Mouse (Mus musculus): Measurements from ENCODE around the gene Fzd7.
"Not testable (repeated sequence)": the region's sequence is repeated elsewhere in the genome, so short reads cannot be mapped to it uniquely, and the experiment has no call there.

The Fzd7 gene

DNA sequence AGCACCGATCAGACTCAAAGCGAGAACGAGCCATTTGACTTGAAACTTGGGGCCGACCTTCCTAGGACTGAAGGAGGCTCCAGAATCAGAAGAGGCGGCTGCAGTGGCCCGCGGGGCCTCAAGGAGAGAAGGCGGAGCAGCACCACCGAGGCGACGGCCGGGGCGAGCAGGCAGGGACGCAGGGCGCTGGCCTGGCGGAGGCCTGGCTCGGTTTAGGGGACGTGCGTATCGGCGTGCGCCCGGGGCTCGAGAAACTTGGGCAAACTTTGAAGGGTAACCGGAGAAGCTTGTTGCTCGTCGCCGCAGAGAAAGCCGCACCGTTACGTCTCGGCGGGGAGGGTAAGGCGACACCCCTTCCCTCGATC lies at the start of gene Fzd7:
TSS of gene Fzd7 (plus strand) at position 94 of the 365 bp plus-strand sequence.
- DNase-seq (ENCODE audit: low read depth, low spot score): no peak

DNA sequence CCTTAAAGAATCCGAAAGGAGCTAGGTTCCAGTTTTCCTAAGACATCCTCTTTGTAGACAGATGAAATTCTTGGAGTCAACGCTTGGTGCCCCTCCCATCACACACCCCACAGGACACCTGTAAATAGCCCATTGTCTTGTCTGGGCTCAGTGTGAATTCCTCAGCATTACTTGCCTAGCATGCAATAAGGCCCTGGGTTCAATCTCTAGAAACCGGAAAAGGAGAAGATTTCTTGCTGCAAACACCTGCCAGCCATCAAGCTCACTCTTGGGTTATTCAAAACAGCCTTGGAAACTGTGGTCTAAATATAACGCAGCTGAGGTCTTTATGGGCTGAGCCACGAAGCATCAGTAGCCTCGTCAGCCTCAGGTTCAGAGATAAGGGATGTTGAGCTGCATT lies 48.9 kb upstream of the Fzd7 start:
- peak; percentile 23 for DNase-seq (ENCODE audit: low read depth, low spot score)

DNA sequence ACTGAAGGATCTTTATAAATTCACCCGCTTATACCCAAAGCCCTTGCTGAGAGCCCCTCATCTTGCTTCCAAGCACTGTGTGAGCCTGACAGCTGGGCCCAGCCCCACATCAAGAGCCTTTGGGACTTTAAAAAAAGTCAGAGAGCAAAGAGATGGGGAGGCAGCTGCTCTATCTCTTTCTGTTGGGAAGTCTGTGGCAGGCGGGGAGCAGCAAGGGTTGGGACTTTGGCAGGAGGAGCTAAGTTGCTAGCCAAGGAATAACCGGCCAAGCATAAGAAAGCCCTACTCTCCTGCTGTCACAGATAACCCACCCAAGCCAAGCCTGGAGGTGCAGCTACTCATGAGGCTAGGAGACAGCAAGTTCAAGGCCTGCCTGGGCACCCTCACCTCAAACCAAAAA lies 48.2 kb upstream of the Fzd7 start:
- DNase-seq (ENCODE audit: low read depth, low spot score): no peak

DNA sequence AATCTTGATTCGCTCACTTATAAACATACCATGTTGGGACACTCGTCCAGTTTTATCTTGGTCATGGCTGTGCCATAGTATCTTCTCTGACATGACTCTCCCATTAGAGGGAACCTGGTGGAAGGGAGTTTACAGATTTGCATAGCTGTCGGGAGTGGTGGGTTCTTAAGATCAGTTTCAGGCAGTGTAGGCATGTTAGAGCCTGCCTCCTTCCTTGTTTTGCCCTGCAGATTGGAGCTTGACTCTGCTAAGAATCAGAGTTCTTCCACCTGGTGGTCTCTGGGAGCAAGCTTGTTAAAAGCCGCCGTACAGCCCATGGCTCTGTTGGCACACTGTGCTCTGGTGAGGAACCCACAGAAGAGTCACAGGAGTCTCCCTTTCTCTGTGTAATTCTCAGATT lies 47.0 kb upstream of the Fzd7 start:
- no peak for DNase-seq (ENCODE audit: low read depth, low spot score)

DNA sequence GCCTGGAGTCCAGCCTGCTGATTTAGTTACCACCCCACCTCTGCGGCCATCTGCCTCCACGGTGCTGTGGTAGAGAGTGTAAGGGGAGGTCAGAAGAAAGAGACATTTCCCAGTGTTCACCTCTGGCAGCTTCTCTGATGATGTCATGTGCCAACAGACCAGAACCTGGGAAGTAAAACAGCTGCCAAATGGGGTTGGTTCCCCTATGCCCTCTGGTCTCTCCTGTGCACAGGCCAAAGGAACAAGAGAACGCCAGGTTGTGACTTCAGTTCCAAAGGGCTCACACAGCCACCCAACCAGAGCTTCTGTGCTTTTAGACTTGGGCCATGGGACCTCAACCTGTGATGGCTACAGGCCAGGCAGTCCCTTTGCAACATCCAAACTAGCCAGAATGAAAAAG lies 45.9 kb upstream of the Fzd7 start:
- no peak for DNase-seq (ENCODE audit: low read depth, low spot score)

DNA sequence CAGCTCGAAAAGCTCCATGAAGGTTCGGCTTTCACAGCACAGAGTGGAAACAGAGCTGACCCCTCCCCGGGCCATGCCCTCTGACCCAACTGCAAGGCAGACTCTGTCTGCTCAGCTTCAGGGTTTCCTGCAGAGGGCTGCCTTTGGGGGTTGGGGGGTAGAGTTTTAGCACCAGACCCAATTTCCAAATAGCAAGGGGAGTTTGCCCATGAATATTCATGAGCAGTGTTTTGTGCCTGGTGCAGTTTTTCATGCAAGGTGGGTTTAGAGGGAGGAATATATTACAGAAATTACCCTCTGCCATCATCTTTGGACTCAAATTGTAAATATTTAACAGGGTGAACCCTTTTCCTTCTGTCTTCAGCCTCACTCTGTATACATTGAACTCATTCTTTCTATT lies 44.3 kb upstream of the Fzd7 start:
- no peak for DNase-seq (ENCODE audit: low read depth, low spot score)

DNA sequence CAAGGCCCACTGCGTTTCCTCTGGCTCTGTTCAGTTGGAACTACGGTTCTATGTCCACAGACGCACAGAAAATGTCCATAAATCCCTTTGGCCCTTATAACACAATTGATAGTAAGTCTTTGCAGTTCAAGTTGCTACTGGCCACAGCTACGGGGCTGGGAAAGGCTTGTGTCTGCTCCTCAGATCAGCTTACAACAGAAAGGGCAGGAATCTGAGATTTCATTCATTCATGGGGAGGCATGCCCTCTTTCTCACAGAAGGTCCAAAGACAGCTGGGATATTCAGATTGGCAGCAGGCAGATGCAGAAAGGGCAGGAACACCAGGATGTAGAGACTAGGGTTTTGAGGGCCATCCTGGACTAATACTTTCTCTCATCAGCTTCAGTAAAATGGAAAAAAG lies 43.9 kb upstream of the Fzd7 start:
- DNase-seq (ENCODE audit: low read depth, low spot score): no peak

DNA sequence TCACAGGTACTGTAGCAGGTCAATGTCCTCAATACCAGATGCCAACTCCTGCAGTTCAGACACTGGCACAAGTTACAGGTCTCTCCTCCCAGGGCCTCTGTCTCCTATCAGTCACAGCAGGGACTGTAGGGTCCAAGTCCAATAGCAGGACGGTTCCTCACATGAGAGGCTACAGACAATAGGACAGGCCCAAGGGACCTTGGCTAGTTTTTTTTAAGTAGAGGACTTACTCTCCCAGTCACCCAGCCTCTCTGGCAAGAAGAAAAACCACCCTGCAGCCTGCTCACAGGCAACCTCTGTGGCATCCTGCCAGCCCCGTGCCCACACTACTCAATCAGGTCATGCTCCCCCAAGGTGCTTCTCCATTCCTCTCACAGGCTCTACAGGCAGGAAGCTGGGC lies 43.0 kb upstream of the Fzd7 start:
- DNase-seq (ENCODE audit: low read depth, low spot score): no peak

DNA sequence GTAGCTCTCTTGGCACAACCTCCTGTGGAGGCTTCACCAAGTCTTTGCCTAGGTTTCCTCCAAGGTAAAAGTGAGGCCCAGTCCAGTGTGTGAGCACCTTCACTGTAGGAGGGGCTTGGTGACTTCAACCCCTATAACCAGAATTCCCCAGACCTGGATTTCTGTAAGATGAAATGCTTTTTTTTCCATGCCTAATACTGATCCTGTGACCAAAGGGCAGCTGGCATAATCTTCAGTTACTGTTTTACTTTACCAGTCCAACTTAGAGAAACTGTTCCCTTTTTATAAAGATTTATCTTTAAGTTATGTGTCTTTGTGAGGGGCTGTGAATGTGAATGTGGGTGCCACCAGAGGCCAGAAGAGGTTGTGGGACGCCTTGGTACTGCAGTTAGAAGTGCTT lies 42.3 kb upstream of the Fzd7 start:
- no peak for DNase-seq (ENCODE audit: low read depth, low spot score)

DNA sequence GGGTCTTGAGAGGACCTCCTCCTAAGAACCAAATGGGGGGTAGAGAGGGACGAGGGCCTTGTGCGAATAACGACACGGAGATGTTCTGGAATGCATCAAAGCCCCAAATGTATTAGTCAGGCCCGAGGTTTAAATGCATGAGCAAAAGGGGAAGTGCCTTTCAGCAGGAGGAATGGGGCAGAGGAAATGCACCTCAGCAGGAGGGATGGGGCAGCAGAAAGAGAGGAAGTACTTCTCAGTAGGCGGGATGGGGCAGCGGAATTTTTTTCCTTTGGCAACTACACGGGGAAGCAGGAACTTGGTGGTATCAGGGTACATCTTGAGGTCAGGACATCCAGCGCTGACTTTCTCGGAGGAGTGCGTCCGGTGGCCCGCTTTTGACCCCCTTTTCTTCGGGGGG lies 39.5 kb upstream of the Fzd7 start:
- not testable (repeated sequence) for DNase-seq (ENCODE audit: low read depth, low spot score)

DNA sequence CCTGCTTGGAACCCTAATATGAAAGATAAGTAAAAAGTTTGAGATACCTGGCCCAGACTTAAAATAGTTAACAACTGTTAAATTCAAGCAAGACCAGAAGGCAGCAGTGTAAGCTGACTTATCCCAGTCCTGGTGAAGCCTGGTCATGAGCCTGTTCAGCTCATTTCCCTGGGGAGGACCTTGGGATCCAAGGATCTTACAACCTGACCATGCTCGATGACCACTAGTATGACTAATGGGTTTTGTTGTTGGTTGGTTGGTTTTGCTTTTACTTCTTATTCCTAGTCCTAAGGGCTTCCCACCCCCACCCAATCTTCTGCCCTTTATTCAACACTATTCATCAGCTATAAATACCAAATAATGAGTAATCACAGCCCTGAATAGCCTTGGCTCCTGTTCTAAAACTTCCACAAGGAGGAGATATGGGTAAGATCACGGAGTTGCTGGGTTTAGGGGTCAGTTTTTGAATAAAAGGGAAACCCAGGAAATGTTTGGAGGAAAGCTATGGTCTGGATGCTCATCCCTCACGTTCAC lies 38.0 kb upstream of the Fzd7 start:
- no peak for DNase-seq (ENCODE audit: low read depth, low spot score)

DNA sequence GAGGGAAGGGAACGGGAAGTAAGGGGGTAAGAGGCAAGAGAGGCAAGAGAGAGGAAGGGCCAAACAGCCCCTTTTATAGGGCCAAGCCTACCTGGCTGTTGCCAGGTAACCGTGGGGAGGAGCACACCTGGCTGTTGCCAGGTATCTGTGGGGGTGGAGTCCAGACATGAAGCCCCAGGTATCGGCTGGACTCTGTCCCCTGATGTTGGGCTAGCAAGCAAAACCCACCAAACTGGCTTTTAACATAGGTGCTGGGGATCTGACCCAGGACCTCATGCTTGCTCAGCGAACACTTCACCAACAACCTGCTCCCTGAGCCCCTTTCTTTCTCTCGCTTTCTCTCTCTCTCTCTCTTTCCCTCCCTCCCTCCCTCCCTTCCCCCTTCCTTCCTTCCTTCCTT lies 37.0 kb upstream of the Fzd7 start:
- DNase-seq (ENCODE audit: low read depth, low spot score): no peak

DNA sequence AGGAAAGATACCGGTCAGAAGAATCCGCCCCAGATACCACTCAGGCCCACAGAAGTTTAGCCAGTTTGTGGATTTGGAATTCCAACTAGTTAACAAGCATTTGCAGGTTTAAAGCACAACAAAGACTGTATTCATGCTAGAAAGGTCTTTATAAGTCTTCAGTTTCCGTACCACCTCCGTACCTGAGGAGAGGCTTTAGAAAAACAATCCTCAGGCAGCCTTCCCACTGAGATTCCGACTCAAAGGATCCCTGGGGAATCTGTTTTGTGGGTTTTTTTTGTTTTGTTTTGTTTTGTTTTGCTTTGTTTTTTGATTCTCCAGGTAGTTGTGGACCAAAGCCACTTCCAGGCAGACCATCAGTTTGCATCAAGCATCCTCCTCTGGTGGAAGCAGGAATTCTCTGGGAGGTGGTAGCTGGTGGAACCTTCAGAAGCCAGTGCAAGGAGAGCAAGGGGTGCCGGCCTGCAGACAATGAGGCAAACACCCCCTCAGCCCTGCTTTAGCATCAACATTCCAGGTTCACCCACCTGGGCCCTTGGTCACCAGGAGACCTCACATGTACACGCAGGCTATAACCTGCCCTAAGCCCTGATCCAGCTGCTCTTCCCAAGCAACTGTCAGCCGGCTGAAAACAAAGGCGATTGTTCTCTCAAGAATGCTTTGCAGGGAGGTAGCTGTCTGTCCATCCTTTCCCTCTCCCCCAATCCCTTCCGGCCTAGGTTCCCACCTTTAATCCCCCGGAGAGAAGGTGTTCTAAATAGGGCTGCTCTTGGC lies 33.5 kb upstream of the Fzd7 start:
- no peak for DNase-seq (ENCODE audit: low read depth, low spot score)

DNA sequence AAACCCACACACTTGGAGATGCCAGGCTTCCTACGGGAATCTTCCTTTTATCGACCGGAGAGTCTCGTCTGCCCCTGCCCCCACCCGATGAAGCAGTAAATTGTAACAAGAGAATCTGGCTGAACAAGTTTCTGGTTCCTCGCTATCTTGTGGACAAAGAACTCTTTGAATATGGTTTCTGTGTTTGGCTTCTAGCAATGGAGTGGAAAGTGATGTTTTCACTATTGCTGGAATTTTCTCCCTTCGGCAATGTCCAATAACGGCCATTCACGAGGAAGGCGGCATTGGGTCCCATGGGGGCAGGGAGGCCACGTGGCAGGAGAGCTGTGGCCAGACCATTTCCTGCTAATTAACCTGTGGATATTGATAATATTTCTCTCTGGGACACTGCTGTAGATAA lies 32.8 kb upstream of the Fzd7 start:
- no peak for DNase-seq (ENCODE audit: low read depth, low spot score)

DNA sequence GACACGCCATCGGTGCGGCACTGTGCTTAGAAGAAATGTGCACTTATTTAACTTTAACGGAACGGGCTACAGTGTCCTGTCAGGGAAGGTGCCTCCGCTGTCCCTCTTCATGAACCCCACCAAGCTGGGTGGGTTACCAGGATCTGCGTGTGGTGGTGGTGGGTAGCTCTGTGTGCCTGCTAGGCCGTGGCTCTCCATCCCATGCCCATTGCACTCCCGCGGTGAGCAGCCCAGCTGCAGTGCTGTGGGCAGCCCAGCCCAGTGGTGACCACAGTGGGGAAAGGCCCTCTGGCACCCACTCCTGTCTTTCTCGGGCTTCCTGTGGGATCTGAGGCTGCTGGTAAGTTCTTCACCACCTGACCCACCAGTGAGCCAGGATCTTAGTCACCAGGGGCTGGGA lies 31.3 kb upstream of the Fzd7 start:
- no peak for DNase-seq (ENCODE audit: low read depth, low spot score)

DNA sequence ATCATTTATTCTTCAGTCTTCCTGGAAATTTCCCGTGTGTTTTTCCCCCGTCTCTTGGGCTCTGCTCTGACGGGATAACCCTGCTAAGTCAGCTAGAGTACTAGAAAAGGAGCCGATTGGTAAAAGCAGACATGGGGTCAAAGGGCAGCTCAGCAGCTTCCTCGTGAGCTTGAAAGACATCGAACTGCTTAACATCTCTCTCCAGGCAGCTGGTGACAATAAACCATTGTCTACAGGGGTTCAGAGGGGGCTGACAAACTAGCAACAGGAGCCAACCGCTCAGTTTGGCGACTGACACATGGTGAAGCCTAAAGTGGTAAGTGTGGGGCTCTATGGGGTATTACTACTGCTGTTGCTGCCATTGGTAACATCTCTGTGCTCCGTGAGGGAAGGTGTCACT lies 30.6 kb upstream of the Fzd7 start:
- DNase-seq (ENCODE audit: low read depth, low spot score): no peak

DNA sequence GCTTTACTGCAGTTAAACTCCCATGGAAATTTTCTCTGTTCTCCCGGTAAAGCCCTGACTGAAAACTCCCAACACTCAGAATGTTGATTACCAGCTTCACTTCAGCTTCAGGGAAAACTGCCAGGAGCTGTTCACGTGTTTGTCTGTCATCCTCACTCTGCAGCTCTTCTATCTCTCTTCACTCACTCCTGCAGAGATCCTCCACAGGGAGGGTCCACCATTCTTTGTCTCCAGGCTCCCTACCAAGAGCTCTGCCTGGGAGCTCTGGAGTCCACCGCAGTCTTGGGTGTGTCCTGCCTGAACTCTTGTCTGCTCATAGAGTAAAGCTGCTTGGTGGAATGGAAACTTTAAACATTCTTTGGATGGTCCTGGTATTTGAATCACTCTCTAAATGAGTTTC lies 25.4 kb upstream of the Fzd7 start:
- no peak for DNase-seq (ENCODE audit: low read depth, low spot score)

DNA sequence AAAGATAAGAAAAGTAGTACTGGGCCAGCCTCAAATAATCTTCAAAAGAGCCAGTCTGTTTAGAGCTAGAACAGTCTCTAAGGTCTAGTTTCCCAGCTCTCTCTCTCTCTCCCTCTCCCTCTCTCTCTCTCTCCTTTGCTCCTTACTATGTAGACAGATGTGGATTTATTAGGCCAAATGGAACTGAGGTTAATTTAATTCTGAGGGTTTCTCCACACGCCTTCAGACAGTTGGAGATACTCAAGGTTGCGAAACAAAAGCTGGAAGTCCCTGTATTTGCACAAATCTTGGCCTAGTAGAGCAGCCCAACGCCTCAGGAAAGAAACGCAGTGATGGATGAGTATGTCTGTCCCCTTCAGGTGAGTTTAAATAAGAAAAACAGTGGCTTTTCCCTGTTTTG lies 24.4 kb upstream of the Fzd7 start:
- DNase-seq (ENCODE audit: low read depth, low spot score): no peak

DNA sequence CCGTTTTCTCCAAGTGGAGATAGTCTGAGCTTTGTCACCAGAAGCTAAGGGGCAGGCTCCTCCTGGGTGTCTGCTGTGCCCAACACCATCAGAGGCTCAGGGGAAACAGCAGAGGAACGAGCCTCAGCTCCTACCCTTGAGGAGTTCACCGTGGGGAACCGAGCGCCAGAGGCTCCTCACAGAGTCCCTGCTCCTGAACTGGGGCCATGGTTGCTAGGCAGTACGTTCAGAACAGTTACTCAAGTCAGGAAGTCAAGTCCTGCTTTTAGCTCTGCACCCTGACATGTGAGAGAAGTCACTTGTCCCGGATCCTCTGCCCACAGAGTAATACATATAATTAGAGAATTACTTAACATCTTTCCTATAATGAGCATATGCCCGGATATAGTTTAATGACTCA lies 23.3 kb upstream of the Fzd7 start:
- no peak for DNase-seq (ENCODE audit: low read depth, low spot score)

DNA sequence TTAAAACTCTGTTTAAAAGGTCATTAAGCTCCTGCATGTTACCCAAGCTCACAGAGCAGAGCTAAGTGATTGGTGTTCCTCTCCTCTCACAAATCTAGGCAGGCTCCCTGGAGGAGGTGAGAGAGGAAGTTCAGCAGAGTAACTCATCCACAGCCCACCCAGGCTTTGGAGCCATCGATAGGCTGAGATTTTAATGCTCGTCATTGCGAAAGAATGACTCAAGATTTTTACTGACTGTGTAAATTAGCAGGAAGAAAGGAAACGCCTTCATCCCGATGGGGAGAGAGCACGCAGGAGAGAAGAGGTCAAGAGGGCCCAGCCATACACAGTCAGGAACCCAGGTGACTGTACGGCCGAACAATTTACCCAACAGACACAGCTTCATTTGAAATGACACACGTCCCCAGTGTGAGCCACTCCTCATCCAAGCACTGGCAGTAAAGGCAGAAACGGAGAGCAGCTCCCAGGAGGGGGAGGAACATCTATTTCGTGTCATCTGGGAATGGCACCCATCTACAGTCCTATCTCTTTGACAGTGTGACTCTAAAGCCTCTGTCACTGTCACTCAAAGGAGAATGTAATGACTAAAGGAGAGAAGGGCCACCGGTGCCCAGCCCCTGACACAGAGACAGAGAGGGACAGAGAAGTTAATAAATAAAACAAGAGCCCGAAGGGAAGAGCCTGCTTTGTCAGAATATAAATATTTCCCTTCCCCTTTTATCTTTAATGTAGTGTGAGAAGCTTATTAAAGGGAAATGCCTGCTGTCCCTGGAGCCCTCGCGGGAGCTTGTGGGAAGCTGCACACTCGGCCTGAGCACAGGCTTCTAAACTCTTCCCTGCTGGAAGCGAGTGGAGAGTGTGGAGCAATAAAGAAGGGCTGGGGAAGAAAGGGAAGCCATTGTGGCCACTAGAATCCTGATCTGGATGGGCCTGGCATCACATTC lies 17.3 kb upstream of the Fzd7 start:
- DNase-seq (ENCODE audit: low read depth, low spot score): no peak

DNA sequence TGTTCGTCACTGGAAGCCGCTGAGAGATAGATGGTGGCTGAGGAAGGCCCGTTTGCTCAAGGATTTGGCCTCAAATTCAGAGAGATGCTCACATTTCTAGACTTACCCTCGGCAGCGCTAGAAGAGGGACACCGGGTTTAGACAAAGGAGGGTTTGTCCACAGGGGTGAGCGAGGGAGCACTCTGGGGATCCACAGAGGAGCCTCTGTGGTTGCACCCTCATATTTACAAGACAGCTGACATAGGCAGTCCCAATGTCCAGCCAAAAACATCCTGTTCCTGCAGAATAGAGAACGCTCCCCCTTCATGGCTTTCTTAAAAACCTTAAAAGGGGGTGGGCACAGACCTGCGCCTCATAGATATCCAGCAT lies 16.6 kb upstream of the Fzd7 start:
- no peak for DNase-seq (ENCODE audit: low read depth, low spot score)

DNA sequence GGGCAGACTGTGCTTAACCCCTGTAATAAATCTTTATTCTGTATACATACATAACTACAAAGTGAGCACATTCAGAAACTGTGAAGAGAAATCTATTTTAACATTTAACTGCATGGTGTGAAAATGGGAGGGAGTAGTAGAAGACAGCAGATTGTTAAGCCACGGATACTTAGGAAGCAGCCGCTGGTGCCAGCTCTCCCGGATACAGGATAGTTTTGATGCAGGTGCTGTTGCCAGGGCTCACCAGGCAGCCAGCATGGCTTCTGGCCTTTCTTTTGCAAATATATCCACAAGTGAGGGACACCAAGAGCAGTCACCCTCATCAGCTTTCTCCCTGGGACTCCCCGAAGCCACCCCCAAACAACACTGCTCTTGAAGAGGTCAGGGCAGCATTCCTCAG lies 13.1 kb upstream of the Fzd7 start:
- DNase-seq (ENCODE audit: low read depth, low spot score): no peak

DNA sequence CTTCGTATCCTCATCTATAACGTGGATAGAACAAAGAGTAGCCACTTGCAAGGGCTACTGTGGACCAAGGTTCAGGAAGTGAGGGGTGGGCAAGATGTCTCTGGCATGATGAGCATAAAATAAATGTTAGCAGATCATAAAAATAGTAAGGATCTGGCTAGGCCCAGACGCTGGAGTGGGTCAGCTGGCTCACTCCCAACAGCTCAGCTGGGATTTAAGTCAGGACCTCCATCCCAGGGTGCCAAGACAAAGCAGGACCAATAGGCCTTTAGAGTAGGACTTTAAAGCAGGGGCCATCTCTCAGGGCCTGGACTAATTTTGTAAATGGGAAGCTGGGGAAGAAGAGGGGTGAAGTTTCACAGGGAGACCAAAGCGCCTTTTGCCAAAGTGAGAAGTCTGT lies 11.5 kb upstream of the Fzd7 start:
- no peak for DNase-seq (ENCODE audit: low read depth, low spot score)
